Mouse (Mus musculus) gonadal fat pad, adult 2 months (tissue): ENCODE results near the gene Tgif2. TPM values are rescaled to one million over a fixed set of nuclear protein-coding genes. Genes with fewer than 3 reads are reported as not detected.

ENCODE experiments used
- polyA plus RNA-seq: library from polyadenylated mRNA; depleted of rRNA; stranded (reverse); fragments of >200 nt; gene quantifications from 2 replicates; pipeline ENCODE4 v1.2.3, GENCODE M21; 2012; rRNA removed

Tgif2 gene
- polyA plus RNA-seq, 1 experiment: 5.3 TPM

Other genes starting within 250 kb of the Tgif2 start
- gene Dlgap4, start 226.3 kb upstream of the Tgif2 start, polyA plus RNA-seq: 67.9 and 77.9 TPM in 2 replicates
- gene Myl9, start 64.6 kb upstream of the Tgif2 start, polyA plus RNA-seq: 551 and 563 TPM in 2 replicates
- gene 4930518I15Rik, start 17.9 kb downstream of the Tgif2 start, polyA plus RNA-seq: 1.7 and 1.8 TPM in 2 replicates
- 86.2 and 99.5 TPM in 2 replicates for gene Rab5if, start 23.1 kb downstream of the Tgif2 start, polyA plus RNA-seq
- 0.20 and 0.23 TPM in 2 replicates for gene Sla2, start 47.2 kb downstream of the Tgif2 start, polyA plus RNA-seq
- 43.0 and 46.5 TPM in 2 replicates for gene Ndrg3, start 152.0 kb downstream of the Tgif2 start, polyA plus RNA-seq
- gene Dsn1, start 167.1 kb downstream of the Tgif2 start, polyA plus RNA-seq: 3.1 and 3.3 TPM in 2 replicates
- 8.0 and 8.2 TPM in 2 replicates for gene Soga1, start 239.2 kb downstream of the Tgif2 start, polyA plus RNA-seq
- gene Tldc2, start 247.0 kb downstream of the Tgif2 start, polyA plus RNA-seq: not detected in 2 replicates